Mouse (Mus musculus): ENCODE measurements around the gene Gli3. TPM values are rescaled to one million over a fixed set of nuclear protein-coding genes. Genes with fewer than 3 reads are reported as not detected.

The Gli3 gene
- polyA plus RNA-seq, 1 experiment, result 6.9 TPM

GRCm38 (mm10) chr13:15714331-15714725, 251.3 kb downstream of the Gli3 start:
- Histone ChIP-seq H3K36me3 (ENCODE audit: control insufficient read depth, insufficient read depth) (peaks cover 5% of the 10 kb centered on the region), H3K79me2 (ENCODE audit: control insufficient read depth, insufficient read depth) (no peaks in the 10 kb centered on the region), H3K4me3 (ENCODE audit: insufficient read depth, poor library complexity, severe bottlenecking) (no peak overlapping the region), H3ac (ENCODE audit: control insufficient read depth, insufficient read length, low read depth) (no peak overlapping the region), H3K79me3 (ENCODE audit: low read depth) (no peaks in the 10 kb centered on the region), H3K27me3 (ENCODE audit: control insufficient read depth, insufficient read depth, insufficient read length) (no peaks in the 10 kb centered on the region)
- TF ChIP-seq USF1 (IDR thresholded peaks at IDR 0.05; ENCODE audit: low read depth) (no peak), MYOD1 (IDR thresholded peaks at IDR 0.05; ENCODE audit: control insufficient read depth, insufficient read length, low read depth) (no peak), MYOG (IDR thresholded peaks at IDR 0.05; ENCODE audit: control insufficient read depth, extremely low read depth, insufficient read length) (no peak), CEBPB (IDR thresholded peaks at IDR 0.05; ENCODE audit: low read depth) (no peak)

GRCm38 (mm10) chr13:15714726-15715437, 251.8 kb downstream of the Gli3 start:
- H3K27me3 ChIP-seq (ENCODE audit: control insufficient read depth, insufficient read depth, insufficient read length), result no peaks in the 10 kb centered on the region
- TF ChIP-seq MYOG (IDR thresholded peaks at IDR 0.05; ENCODE audit: control insufficient read depth, extremely low read depth, insufficient read length) (no peak), USF1 (IDR thresholded peaks at IDR 0.05; ENCODE audit: low read depth) (no peak), MYOD1 (IDR thresholded peaks at IDR 0.05; ENCODE audit: control insufficient read depth, insufficient read length, low read depth) (no peak), CEBPB (IDR thresholded peaks at IDR 0.05; ENCODE audit: low read depth) (no peak), MAX (IDR thresholded peaks at IDR 0.05) (no peak), FOSL1 (IDR thresholded peaks at IDR 0.05; ENCODE audit: insufficient read depth, low read length, poor library complexity, severe bottlenecking) (no peak)
- no peak overlapping the region for H3K4me3 ChIP-seq (ENCODE audit: insufficient read depth, poor library complexity, severe bottlenecking)
- no peak overlapping the region for H3ac ChIP-seq (ENCODE audit: control insufficient read depth, insufficient read length, low read depth)
- no peaks in the 10 kb centered on the region for H3K79me3 ChIP-seq (ENCODE audit: low read depth)
- peaks cover 5% of the 10 kb centered on the region for H3K36me3 ChIP-seq (ENCODE audit: control insufficient read depth, insufficient read depth)
- H3K79me2 ChIP-seq (ENCODE audit: control insufficient read depth, insufficient read depth), result no peaks in the 10 kb centered on the region

- TF ChIP-seq USF1 (IDR thresholded peaks at IDR 0.05; ENCODE audit: low read depth), result no peak
- TF ChIP-seq MAX (IDR thresholded peaks at IDR 0.05), result no peak
- no peak for TF ChIP-seq MYOD1 (IDR thresholded peaks at IDR 0.05; ENCODE audit: control insufficient read depth, insufficient read length, low read depth)
- TF ChIP-seq FOSL1 (IDR thresholded peaks at IDR 0.05; ENCODE audit: insufficient read depth, low read length, poor library complexity, severe bottlenecking), result no peak
- TF ChIP-seq CEBPB (IDR thresholded peaks at IDR 0.05; ENCODE audit: low read depth), result no peak
- no peak for TF ChIP-seq CTCF (IDR thresholded peaks at IDR 0.05; ENCODE audit: control insufficient read depth, insufficient read depth, insufficient read length)
- TF ChIP-seq MYOG (IDR thresholded peaks at IDR 0.05; ENCODE audit: control insufficient read depth, extremely low read depth, insufficient read length), result no peak
- H3K36me3 ChIP-seq (ENCODE audit: control insufficient read depth, insufficient read depth), result peaks cover 42% of the 10 kb centered on the region
- H3ac ChIP-seq (ENCODE audit: control insufficient read depth, insufficient read length, low read depth), result no peak overlapping the region
- H3K79me2 ChIP-seq (ENCODE audit: control insufficient read depth, insufficient read depth), result no peaks in the 10 kb centered on the region
- no peaks in the 10 kb centered on the region for H3K27me3 ChIP-seq (ENCODE audit: control insufficient read depth, insufficient read depth, insufficient read length)
- no peak overlapping the region for H3K4me3 ChIP-seq (ENCODE audit: insufficient read depth, poor library complexity, severe bottlenecking)
- H3K79me3 ChIP-seq (ENCODE audit: low read depth), result no peaks in the 10 kb centered on the region
Observed at GRCm38 (mm10) chr13:15721446-15721845, 258.4 kb downstream of the Gli3 start.

DNA sequence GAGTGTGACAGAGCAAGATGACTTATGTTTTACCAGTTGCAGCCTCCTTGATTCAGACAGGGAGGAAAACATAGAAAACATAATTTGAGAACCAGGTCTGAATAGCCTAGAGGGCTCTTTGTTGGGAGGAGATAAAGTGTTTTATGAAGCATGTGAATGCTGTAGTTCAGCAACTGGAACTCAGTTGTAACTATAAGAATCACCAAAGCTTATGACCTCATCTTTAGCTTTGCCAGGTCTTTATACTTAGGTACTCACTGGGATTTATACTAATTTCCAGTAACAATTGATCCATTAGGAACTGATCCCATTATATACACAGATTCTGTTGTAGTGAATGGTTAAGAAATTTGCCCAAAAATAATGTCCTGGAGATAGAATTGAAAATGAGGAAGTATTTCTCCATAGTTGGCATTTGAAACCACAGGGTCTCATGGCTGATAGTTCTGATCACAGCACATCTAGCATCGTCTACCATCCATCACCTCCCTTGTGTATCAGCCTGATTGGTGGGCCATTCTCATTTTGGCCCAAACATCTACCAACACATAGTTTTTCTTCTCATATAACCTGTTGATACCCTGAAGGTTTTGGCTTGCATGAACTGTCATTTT, 259.8 kb downstream of the Gli3 start:
- no peak for TF ChIP-seq USF1 (IDR thresholded peaks at IDR 0.05; ENCODE audit: low read depth)
- Histone ChIP-seq H3K27me3 (ENCODE audit: control insufficient read depth, insufficient read depth, insufficient read length) (no peaks in the 10 kb centered on the region), H3K36me3 (ENCODE audit: control insufficient read depth, insufficient read depth) (peaks cover 44% of the 10 kb centered on the region), H3K79me3 (ENCODE audit: low read depth) (no peaks in the 10 kb centered on the region), H3K4me3 (ENCODE audit: insufficient read depth, poor library complexity, severe bottlenecking) (no peak overlapping the region), H3K79me2 (ENCODE audit: control insufficient read depth, insufficient read depth) (no peaks in the 10 kb centered on the region), H3ac (ENCODE audit: control insufficient read depth, insufficient read length, low read depth) (no peak overlapping the region)

- TF ChIP-seq MYOD1 (IDR thresholded peaks at IDR 0.05; ENCODE audit: control insufficient read depth, insufficient read length, low read depth), result no peak
- no peak for TF ChIP-seq MAX (IDR thresholded peaks at IDR 0.05)
- TF ChIP-seq CTCF (IDR thresholded peaks at IDR 0.05; ENCODE audit: control insufficient read depth, insufficient read depth, insufficient read length), result no peak
- no peak for TF ChIP-seq CEBPB (IDR thresholded peaks at IDR 0.05; ENCODE audit: low read depth)
- no peak for TF ChIP-seq MYOG (IDR thresholded peaks at IDR 0.05; ENCODE audit: control insufficient read depth, extremely low read depth, insufficient read length)
- TF ChIP-seq FOSL1 (IDR thresholded peaks at IDR 0.05; ENCODE audit: insufficient read depth, low read length, poor library complexity, severe bottlenecking), result no peak
- TF ChIP-seq USF1 (IDR thresholded peaks at IDR 0.05; ENCODE audit: low read depth), result no peak
- Histone ChIP-seq H3K79me2 (ENCODE audit: control insufficient read depth, insufficient read depth) (no peaks in the 10 kb centered on the region), H3K27me3 (ENCODE audit: control insufficient read depth, insufficient read depth, insufficient read length) (no peaks in the 10 kb centered on the region), H3K4me3 (ENCODE audit: insufficient read depth, poor library complexity, severe bottlenecking) (no peak overlapping the region), H3K36me3 (ENCODE audit: control insufficient read depth, insufficient read depth) (peaks cover 47% of the 10 kb centered on the region), H3ac (ENCODE audit: control insufficient read depth, insufficient read length, low read depth) (no peak overlapping the region), H3K79me3 (ENCODE audit: low read depth) (no peaks in the 10 kb centered on the region)
Observed at GRCm38 (mm10) chr13:15724723-15725122, 261.7 kb downstream of the Gli3 start.

DNA sequence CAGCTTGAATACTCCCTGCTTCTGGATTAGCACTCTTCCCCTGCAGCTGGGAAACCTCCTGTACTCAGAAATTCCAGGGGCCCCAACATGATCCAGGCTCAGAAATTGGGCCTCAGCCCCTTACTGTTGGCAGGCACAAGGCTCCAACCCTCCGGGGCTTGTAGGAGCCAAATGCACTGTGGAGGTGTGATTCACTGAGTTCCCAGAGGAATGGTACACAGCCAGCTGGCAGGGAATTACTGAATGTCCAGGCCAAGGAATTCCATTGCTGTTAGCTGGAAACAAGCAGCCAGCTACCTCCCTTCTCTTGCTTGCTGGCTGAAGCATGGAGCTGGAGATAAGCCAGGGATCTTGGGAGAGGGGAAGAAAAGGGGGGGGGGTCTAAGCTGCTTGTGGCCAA, 278.7 kb downstream of the Gli3 start:
- H3ac ChIP-seq (ENCODE audit: control insufficient read depth, insufficient read length, low read depth), result no peak overlapping the region
- H3K36me3 ChIP-seq (ENCODE audit: control insufficient read depth, insufficient read depth), result no peaks in the 10 kb centered on the region
- no peak overlapping the region for H3K4me3 ChIP-seq (ENCODE audit: insufficient read depth, poor library complexity, severe bottlenecking)
- no peaks in the 10 kb centered on the region for H3K79me3 ChIP-seq (ENCODE audit: low read depth)
- no peaks in the 10 kb centered on the region for H3K79me2 ChIP-seq (ENCODE audit: control insufficient read depth, insufficient read depth)
- TF ChIP-seq MYOD1 (IDR thresholded peaks at IDR 0.05; ENCODE audit: control insufficient read depth, insufficient read length, low read depth), result peak; percentile 25
- no peak for TF ChIP-seq CTCF (IDR thresholded peaks at IDR 0.05; ENCODE audit: control insufficient read depth, insufficient read depth, insufficient read length)
- H3K27me3 ChIP-seq (ENCODE audit: control insufficient read depth, insufficient read depth, insufficient read length), result no peaks in the 10 kb centered on the region
